Mouse (Mus musculus) ES-CJ7 (cell line): ENCODE results near the gene Ccnd3.

Experiments
- DNase-seq: peaks from one replicate; pipeline ENCODE4 v3.0.0; 2011; ENCODE audit warnings: low read depth, low spot score

The Ccnd3 gene

DNA sequence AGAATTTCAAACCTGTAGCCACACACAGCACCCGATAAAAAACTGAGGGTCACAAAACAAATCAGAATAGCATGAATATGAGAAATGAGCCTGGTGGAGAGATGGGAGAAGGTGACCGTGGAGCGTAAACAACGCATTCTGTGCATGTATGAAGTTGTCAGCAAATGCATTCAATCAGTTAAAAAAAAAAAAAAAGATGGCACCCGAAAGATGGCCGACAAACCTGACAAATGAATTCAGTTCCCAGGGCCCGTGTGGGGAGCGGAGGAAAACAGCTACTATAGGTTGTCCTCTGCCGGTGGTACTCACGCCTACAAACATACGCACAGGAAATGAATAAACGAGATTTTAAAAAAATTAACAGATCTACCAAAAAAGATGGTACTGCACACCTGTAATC is 40.3 kb downstream of the Ccnd3 start:
- no peak for DNase-seq

DNA sequence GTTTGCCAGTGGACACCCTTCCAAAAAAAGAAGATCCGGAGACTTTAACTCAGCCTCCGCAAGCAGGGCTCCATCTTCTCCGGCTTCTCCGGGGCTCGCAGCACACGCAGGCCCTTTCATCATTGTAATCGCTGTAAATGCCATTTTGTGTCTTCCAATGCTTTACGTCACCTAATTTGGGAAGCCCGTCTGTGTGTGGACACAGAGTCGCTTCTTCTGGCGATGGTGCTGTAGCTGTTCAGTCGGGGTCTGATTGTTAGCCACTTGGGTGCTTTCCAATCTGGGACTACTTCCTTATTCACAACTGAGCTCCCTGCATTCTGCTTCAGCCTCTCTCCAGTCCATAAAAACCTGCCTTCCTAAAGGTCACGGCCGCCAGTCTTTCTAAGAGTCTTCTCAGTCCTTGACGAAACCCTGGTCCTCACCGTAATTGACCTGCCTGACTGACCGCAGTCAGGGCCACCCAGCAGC is 41.0 kb downstream of the Ccnd3 start:
- no peak for DNase-seq

DNA sequence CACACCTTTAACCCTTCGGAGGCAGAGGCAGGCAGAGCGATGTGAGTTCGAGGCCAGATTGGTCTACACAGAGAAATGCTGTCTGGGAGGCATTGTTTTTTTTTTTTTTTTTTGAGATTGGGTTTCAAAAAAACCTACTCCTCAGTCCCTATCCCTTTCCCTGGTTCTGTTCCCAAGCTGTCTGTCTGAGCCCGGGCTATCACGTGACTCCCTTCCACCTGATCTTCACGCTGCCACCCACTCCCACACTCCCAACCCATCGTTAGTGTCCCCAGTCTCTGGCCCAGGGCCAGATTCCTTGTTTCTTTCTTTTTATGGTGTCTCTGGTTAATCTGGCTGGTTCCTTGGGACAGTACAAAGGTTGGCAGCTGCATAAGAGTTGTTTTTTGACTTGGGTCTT is 46.2 kb downstream of the Ccnd3 start:
- DNase-seq, result no peak

DNA sequence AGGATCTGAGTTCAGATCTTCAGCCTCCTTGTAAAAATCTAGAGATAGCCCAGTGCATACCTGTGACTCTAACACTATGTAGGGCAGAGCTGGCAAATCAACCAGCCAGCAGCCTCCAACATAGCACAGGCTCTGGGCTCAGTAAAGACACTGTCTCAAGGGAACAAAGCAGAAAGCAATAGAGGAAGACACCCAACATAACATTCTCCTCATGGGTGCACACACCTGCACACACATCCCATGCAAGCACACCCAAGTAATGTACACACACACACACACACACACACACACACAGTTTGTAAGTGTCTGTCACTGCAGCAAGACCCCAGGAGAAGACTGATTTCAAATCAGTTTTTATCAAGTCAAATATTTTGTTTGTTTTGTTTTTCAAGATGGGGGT is 48.1 kb downstream of the Ccnd3 start:
- no peak for DNase-seq

DNA sequence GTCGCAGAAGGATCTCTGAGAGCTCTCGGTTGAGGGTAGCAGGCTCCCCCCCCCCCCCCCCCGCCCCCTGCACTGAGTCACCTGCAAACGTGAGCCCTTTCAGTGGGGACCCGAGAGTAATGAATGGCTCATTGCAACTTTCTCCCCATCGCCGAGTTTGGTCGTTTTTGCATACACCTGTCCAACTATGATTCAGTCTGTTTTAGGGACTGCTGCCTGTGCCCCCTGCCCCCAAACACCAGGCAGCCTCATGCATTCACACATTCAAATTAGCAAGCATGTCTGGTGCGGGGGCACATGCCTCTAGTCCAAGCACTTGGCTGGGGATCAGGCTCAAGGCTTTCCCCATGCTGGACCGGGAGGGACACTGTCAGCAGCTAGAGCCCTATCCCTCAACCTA is 49.8 kb downstream of the Ccnd3 start:
- no peak for DNase-seq

DNA sequence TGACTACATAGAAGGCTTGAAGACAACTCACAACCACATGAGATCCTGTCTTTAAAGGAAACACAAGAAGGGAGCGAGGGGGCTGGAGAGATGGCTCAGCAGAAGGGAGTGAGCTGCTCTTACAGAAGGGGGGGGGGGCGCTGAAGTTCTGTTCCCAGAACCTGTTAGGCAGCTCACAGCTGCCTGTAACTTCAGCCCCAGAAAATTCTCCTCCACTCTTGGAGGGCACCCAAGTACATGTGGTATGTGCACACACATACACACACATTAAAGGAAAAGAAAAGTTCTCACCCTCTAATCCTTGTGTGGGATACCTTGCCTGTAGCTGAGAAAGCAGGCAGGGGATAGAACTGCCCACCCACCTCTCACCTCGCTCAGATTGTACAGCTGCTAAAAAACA is 52.3 kb downstream of the Ccnd3 start:
- no peak for DNase-seq

DNA sequence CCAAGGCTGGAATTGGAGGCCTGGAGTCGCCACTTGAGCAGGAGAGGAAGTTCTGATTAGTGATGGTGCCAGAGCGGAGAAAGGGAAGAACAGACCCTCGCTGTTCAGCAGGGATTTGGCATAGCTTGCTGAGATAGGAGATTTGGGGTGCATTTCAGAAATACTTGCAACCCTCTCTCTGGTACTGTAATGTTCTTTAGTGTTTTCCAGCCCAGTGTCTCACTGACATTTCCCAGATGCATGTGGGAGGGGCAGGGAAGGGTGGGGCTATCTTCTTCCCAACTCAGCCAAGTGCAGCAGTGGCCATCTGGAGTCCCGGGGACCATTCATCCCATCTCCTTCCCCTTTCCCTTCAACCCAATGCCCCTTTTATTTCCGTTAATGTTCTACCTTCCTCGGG is 54.9 kb downstream of the Ccnd3 start:
- DNase-seq, result no peak

DNA sequence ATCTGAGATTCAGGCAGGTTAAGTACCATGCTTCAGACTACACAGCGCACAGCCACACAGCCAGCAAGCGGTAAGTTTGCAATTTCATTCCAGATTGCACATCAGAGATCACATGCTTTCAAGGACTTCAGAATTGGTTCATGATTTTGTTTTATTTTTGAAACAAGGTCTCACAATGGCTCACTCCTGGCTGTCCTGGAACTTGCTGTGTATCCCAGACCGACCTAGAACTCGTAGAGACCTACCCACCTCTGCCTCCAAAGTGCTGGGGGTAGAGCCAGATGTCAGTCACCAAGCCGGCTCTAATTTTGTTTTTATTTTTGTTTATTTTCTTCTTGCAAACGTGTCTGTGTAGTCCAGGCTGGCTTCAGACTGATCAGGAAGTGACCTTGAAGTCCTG is 58.0 kb downstream of the Ccnd3 start:
- no peak for DNase-seq

DNA sequence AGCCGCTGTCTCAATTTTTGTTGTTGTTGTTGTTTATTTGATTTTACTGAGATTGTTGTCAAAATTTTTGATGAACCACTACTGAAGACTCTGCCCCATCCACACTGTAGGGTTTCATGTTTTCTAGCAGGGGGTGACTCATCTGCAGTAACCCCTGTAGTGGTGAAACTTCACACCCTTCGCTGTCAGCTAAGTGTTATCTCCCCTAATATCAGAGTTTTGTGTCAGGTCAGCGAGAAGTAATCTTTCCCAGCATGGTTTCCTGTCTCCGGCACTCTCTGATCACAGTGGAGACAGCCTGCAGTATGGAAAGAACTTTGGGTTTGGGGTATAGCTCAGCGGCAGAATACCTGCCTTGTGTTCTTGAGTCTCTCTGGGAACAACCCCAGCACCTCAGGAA is 59.8 kb downstream of the Ccnd3 start:
- no peak for DNase-seq

DNA sequence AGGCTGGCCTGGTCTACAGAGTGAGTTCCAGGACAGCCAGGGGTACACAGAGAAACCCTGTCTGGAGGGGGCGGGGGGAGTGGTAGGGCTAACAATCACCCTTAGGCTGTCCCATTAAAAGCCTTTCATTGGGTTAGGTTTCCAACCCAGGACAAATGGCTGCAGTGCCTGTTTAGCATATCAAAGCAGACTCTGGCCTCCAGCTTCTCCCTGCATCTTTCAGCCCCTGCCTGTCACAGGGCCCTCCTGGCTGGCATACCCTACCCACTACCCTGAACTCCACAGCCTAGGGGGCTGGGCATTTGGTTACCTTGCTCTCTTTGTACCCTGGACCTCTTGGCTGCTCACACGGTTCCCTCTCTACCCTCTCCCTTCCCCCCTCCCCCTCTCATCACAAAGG is 61.3 kb downstream of the Ccnd3 start:
- DNase-seq, result peak; percentile 92

DNA sequence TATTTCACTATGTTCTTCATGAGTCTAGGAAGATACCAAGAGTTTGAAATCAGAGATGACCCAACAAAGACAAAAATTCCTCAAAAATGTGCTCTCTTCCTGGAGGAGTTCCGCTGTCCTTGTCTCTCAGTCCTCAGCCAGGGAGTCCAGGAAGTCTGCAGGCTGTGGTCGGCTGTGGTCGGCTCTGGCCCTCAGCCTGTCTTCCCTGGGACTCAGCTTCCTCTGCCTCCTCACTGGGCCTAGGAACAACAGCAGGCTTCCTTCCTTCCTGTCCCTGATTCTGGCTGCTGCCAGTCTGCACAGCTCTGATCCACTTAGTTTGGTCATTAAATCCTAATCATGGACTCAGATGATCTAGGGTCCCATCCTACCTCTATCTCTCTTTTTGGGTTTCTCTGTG is 62.4 kb downstream of the Ccnd3 start:
- no peak for DNase-seq

DNA sequence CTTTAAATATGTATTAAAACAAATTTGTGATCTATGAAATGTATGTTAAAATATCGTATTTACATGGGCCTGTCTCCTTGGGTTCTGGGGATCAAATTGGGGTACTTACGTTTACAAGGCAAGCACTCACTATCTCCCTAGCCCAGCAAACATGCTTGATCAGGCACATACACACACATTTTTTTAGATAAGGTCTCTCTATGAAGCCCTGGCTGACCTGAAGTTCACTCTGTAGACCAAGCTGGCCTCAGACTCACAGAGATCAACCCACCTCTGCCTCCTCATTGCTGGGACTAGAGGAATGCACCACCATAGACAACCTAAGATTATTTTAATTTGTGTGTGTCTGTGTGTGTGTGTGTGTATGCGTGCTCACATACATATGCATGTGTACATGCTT is 63.5 kb downstream of the Ccnd3 start:
- no peak for DNase-seq

DNA sequence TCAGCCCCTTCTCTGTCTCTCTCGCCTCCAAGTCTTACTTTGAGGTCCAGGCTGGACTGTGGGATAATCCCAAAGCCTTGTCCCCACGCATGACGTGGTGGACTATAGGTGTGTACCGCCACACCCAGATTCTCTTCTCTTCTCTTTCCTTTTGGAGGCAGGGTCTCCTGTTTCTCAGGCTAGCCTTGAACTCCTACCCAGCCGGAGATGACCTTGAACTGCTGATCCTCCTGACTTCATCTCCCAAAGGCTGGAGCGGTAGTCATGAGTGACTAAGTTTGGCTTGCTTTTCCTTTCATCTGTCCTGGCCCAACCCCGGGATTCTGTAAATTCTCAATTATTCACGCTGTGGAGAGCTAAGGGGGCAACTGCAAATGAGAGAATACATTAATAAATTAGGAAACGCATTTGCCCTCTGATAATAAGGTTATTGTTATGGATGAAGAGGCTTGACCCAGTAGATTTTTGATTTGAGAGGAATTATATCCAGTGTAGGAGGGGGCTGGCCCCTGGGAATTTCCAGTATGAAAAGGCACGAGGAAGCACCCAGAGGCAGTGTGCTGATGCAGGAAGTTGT is 64.2 kb downstream of the Ccnd3 start:
- peak; percentile 89 for DNase-seq

DNA sequence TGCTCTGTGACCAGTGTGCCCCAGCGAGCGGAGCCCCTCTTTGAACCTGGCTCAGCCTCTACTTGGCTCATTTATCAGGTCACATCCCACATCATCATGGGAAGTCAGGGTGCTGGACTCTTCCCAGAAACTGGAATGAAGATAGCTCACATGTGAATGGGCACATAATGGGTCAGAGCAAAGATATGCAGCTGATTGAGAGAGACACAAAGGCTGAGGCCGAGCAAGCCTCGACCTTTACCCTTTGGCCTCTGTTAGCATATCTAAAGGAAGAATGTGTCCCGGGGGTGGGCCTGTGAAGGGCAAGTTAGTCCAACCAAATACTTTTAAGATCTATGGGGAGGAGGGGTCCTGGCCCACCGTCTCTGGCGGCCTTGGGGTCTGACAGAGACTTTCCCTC is 66.8 kb downstream of the Ccnd3 start:
- DNase-seq, result peak; percentile 98

DNA sequence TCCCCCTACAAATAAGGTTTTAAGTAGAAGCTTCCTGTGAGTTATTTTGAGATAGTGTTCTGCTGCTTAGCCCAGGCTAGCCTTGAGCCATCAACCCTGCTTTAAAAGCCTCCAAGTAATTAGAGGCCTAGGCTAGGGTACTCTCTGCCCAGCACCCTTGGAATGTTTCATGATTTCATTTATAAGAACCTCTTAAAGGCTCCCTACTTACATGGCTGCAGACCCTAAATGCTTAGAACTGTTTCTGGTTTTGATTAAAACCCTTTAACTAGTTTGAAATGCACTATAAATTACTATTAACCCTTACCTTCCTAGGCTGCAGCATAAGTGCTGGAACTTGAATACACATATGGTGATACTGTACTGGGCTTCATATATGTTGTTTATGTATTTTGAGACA is 67.6 kb downstream of the Ccnd3 start:
- no peak for DNase-seq

DNA sequence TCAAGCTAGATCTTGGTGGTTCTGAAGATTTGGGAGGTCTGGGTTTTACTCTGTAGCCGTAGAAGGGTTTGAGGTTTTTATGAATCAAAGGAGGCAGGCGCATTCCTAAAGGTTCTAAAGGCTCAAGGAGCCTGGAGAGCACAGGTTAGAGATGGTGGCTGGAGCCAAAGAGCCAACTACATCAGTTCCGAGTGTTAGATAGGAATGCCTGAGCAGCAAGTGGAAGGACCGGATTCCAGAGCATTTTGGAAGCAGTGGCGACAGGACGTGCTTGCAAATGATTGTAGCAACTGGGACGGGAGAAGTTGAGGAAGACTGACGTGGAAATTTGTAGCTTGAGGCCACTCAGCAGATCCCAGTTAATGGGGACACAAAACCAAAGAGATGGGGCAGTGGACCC is 69.2 kb downstream of the Ccnd3 start:
- no peak for DNase-seq

DNA sequence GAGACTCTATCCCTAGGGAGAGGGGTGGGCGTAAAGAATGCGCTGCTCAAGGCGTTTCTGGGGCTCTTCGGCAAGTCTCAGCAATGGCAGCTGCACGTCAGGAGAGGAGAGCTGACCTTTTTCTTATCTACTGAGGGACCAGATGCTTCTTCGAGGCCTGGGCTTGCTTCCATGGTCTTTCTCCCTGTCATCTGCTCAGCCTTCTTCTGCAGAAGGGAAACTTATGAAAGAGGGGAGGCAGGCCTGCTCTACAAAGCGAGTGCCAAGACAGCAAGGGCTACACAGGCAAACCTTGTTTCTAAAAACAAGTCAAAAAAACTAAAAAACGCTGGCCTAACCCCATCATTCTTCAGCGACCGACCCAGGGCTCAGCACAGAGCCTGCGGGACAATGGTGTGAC is 70.0 kb downstream of the Ccnd3 start:
- DNase-seq, result no peak

DNA sequence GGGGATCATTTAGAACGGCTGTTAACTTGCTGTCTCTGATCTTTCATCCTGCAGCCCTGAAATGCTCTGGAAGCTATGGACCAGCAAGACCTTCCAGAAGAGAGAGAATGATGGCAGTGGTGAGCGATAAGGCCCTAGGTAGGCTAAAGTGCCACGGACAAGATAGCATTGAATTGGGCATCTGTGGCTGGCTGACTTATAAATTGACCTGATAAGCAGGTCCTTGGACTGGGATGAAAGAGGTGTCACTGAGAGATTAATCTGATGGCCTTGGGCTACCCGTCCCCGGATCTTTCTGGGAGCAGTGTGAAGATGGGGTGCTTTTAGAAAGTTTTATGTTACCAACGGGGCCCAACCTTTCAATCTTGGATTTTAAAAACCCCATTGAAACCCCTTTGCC is 73.8 kb downstream of the Ccnd3 start:
- DNase-seq, result no peak

DNA sequence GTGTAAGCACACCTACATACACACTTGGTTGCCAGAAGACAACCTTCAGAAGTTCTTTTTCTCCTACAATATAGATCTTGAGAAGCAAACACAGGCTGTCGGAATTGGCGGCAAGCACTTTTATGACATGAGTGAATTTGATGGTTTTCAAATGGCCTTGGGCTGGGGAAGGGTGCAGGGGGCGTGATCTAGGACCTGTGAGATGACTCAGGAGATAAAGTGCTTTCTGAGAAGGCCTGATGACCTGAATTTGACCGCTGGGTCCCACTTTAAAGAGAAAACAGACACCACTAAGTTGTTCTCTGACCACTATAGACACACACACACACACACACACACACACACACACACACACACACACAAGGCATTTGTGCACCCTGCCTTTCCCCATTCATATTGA is 76.1 kb downstream of the Ccnd3 start:
- DNase-seq, result peak; percentile 40

DNA sequence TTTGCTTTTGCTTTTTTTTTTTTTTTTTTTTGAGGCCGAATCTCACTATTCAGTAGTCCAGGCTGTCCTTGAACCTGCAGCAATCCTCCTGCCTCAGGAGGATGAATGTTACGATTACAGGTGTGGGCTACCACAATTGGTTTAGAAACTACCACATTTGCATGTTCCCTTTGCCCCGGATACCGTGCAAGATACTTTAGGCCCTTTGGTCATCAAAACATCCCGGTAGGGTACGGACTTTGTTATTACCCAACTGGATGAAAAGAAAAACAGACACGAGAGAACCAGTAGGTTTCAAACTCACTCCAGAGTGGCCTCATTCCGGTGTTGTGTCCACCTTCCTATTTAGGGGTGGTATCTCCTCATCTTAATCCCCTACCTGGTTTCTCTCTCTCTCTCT is 83.7 kb downstream of the Ccnd3 start:
- DNase-seq, result no peak

DNA sequence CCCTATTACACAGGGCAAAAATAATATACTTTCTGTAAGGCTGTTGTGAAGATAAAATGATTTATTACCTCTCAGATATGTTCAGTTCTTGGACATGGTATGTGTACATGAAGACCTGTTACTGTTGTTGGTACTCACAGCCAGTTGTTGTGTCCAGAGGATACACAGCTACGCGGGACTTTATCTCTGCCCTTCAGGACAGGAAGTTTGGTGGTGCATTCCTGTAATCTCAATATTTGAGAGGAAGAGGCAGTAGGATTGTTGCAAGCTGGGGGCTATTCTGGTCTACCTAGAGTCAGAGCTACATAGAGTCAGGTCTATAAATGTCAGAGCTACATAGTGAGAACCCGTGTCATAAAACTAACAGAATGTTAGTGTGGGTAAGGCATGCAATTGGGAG is 86.2 kb downstream of the Ccnd3 start:
- no peak for DNase-seq

DNA sequence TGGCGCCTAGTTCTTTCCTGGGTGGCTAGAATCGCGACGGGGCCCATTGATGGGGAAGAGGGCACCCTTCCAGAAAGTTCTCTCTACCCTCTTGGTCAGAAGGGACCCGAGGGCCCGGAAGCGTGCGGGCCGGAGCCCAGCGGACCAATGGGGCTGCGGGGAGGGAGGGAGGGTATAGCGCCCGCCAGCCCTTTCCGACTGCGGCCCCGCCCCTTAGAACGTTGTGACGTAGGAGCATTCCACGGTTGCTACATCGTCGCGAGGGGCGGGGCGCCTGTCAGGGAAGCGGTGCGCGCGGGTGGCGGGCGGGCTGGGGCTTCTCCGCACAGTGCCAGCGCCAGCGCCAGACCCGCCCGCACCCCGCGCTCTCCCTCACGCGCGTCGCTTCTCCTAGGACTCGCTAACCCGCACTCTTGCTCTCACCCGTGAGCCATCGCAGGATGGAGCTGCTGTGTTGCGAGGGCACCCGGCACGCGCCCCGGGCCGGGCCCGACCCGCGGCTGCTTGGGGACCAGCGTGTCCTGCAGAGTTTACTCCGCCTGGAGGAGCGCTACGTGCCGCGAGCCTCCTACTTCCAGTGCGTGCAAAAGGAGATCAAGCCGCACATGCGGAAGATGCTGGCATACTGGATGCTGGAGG is 88.5 kb downstream of the Ccnd3 start:
- peak; percentile 90 for DNase-seq

DNA sequence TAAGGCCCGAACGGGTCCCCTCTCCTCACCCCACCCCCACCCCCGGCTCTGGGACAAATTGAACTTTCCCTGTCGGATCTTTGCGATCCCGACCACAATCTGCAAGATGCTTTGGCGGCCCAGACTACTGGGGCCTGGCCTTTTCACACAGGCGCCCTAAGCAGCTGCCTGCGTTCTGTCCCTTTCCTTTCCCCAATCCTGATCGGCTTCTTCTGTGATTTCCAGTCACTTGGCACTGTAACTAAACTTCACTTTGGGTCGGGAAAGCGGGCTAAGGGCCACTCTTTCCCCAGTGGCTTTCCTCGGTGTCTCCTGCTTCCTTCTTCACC is 89.0 kb downstream of the Ccnd3 start:
- no peak for DNase-seq
